Mouse (Mus musculus): Measurements from ENCODE around the gene Fbxl7. TPM values are rescaled to one million over a fixed set of nuclear protein-coding genes. Genes with fewer than 3 reads are reported as not detected.

Gene Fbxl7
- total and polyA plus RNA-seq, 2 experiments from 2014 or later = 2.5 to 7.1 TPM

GRCm38 (mm10) chr15:26553620-26554019, 341.8 kb downstream of the Fbxl7 start:
- TF ChIP-seq CTCF (IDR thresholded peaks at IDR 0.05; ENCODE audit: low read depth) = no peak
- DNase-seq (no peak), ATAC-seq (no peak)
- Histone ChIP-seq H3K4me2 (ENCODE audit: low read depth) (no peak overlapping the region), H3K27ac (ENCODE audit: low read depth, low read length) (no peak overlapping the region), H3K9me3 (ENCODE audit: low read length) (no peaks in the 10 kb centered on the region), H3K36me3 (ENCODE audit: insufficient read depth) (no peaks in the 10 kb centered on the region), H3K9ac (no peak overlapping the region), H3K27me3 (ENCODE audit: insufficient read depth, low read length) (no peaks in the 10 kb centered on the region), H3K4me1 (ENCODE audit: insufficient read depth) (no peaks in the 10 kb centered on the region), H3K4me3 (ENCODE audit: low read depth, low read length) (no peak overlapping the region)
- 12% methylated on average over 10 of the region's 10 CpGs for WGBS

- ATAC-seq = peak; percentile 89
- Histone ChIP-seq H3K9ac (no peak overlapping the region), H3K9me3 (ENCODE audit: low read length) (no peaks in the 10 kb centered on the region), H3K4me1 (ENCODE audit: insufficient read depth) (no peaks in the 10 kb centered on the region; the same call in 1 of the 2 replicates), H3K27me3 (ENCODE audit: insufficient read depth, low read length) (no peaks in the 10 kb centered on the region), H3K4me2 (ENCODE audit: low read depth) (no peak overlapping the region), H3K27ac (ENCODE audit: low read depth, low read length) (no peak overlapping the region), H3K36me3 (ENCODE audit: insufficient read depth) (no peaks in the 10 kb centered on the region), H3K4me3 (ENCODE audit: low read depth, low read length) (no peak overlapping the region)
- peak; percentile 19 for DNase-seq
- no peak for TF ChIP-seq CTCF (IDR thresholded peaks at IDR 0.05; ENCODE audit: low read depth)
- WGBS = 22% methylated on average over 3 of the region's 3 CpGs
These were observed 361.2 kb downstream of the Fbxl7 start for GRCm38 (mm10) chr15:26533997-26534700.

- TF ChIP-seq CTCF (IDR thresholded peaks at IDR 0.05; ENCODE audit: low read depth) = no peak
- Histone ChIP-seq H3K4me2 (ENCODE audit: low read depth) (no peak overlapping the region), H3K4me1 (ENCODE audit: insufficient read depth) (no peaks in the 10 kb centered on the region), H3K27me3 (ENCODE audit: insufficient read depth, low read length) (no peaks in the 10 kb centered on the region), H3K36me3 (ENCODE audit: insufficient read depth) (no peaks in the 10 kb centered on the region), H3K9me3 (ENCODE audit: low read length) (no peaks in the 10 kb centered on the region), H3K4me3 (ENCODE audit: low read depth, low read length) (no peak overlapping the region), H3K27ac (ENCODE audit: low read depth, low read length) (no peak overlapping the region), H3K9ac (no peak overlapping the region)
- ATAC-seq (peak; percentile 81), DNase-seq (peak; percentile 24)
- 27% methylated on average over 6 of the region's 6 CpGs for WGBS
These were observed 376.2 kb downstream of the Fbxl7 start for GRCm38 (mm10) chr15:26519220-26519631.

- Histone ChIP-seq H3K9me3 (ENCODE audit: low read length) (no peaks in the 10 kb centered on the region), H3K4me3 (ENCODE audit: low read depth, low read length) (no peak overlapping the region), H3K4me2 (ENCODE audit: low read depth) (no peak overlapping the region), H3K4me1 (ENCODE audit: insufficient read depth) (no peaks in the 10 kb centered on the region), H3K36me3 (ENCODE audit: insufficient read depth) (no peaks in the 10 kb centered on the region), H3K27ac (ENCODE audit: low read depth, low read length) (no peak overlapping the region), H3K9ac (no peak overlapping the region), H3K27me3 (ENCODE audit: insufficient read depth, low read length) (no peaks in the 10 kb centered on the region)
- WGBS = 82% methylated on average over 4 of the region's 4 CpGs
- no peak for ATAC-seq
- TF ChIP-seq CTCF (IDR thresholded peaks at IDR 0.05; ENCODE audit: low read depth) = no peak
- no peak for DNase-seq
These were observed 394.4 kb downstream of the Fbxl7 start for GRCm38 (mm10) chr15:26501024-26501423.
